Mouse (Mus musculus) thymus, postnatal 4 days (tissue): ENCODE results near the gene Rgl1.
A peak's percentile ranks its signal among the peaks of the same experiment; 100 is the strongest.
"Not testable (repeated sequence)": the region's sequence is repeated elsewhere in the genome, so short reads cannot be mapped to it uniquely, and the experiment has no call there.

Source experiments
- DNase-seq: peaks from one replicate; pipeline ENCODE4 v3.0.0; 2021

Rgl1 gene

GRCm38 (mm10) chr1:152784620-152785019 is 18.5 kb upstream of the Rgl1 start:
- no peak for DNase-seq

GRCm38 (mm10) chr1:152779071-152779737 is 13.1 kb upstream of the Rgl1 start:
- peak; percentile 81 for DNase-seq

DNA sequence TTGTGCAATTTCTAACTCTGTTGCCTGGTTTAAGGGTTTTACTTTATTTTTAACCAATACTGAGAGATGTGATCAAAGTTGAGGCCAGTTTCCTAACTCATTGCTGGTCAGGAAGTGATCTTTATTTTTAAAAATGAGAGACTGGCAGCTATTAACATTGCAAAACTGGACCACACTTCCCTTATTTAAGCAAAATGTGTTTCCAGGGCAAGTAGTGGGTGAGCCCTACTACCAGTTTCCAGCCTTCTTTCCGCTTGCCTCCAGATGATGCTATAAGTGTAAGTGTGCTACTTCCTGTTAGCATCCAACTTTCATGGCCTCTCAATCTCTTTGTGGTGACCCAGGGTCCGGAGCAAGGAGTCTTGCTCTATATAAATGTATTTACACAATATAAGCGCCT is 8.4 kb upstream of the Rgl1 start:
- not testable (repeated sequence) for DNase-seq

DNA sequence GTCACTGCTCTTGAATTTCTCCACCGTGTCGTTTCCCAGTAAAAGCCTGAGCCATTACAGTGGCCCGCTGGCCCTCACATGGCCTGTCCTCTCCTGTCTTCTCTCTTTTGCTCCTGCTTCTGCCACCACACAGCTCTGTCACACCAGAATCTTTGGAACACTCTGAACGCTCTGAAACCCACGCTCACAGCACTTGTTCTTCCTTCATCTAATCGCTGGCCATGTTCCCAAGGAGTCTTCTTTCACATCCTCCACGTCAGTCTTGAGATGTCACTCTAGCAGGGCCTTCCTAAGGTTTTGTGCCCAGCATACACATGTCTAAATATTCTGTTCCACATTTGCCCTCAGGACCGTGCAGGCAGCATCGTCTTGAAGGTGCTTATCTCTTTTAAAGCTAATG is 4.9 kb upstream of the Rgl1 start:
- DNase-seq, result no peak

GRCm38 (mm10) chr1:152767749-152768488 is 1.8 kb upstream of the Rgl1 start:
- DNase-seq, result peak; percentile 84

GRCm38 (mm10) chr1:152766804-152767748 is 925 bp upstream of the Rgl1 start:
- no peak for DNase-seq

GRCm38 (mm10) chr1:152761791-152762190 is 4.4 kb downstream of the Rgl1 start:
- DNase-seq, result no peak

DNA sequence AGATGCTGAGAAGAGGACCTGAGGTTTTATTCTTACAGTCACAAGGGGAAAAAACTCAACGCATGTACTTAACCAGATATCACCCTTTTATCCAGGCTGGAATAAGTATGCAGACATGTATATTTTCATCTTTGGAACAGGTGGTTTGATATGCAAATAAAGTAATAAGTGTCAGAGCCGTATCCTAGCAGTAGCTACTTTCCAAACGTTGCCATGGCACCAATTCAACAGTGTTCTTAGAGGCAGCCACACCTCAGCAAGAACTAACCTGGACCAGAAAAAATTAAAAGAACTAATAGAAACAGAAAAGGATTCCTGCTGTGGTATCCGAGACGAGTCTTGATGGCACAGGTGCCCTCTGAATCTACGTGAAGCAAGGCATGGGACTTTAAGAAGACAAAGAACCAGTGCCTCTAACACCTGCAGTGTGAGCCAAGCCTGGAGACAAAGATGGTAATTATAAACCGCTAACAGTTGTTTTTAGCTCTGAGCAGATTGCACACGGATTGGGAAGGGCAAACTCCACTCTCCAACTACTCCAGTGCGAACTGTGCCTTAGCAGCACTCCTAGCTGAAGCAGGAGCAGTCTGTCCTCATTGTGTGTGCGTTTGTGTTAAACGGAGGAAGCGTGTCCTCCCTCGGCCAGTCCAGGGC is 15.7 kb downstream of the Rgl1 start, which contains the start of gene Apobec4:
TSS of gene Apobec4 (plus strand) at position 240 of the 654 bp plus-strand sequence.
- DNase-seq, result no peak

DNA sequence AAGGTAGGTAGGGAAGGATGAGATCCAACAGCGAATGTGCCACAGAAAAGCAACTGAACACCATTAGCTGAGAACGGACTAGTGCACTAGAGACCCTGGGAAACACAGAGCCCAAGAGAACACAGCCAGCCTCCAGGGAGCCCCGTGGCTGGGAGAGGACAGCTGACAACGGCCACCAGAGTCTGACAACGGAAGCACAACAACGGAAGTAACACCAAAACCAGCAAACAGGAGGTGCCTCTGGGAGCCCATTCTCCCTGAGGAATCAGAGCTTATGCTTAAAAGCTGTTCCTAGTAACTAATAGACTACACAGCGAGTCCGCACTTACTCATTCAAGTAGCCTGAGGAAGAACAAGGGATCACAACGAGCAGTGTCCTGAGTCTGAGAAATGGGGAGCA is 16.9 kb downstream of the Rgl1 start:
- no peak for DNase-seq

GRCm38 (mm10) chr1:152746426-152746825 is 19.7 kb downstream of the Rgl1 start:
- peak; percentile 81 for DNase-seq

- DNase-seq, result no peak
Measured at GRCm38 (mm10) chr1:152743095-152743826, 22.9 kb downstream of the Rgl1 start.

DNA sequence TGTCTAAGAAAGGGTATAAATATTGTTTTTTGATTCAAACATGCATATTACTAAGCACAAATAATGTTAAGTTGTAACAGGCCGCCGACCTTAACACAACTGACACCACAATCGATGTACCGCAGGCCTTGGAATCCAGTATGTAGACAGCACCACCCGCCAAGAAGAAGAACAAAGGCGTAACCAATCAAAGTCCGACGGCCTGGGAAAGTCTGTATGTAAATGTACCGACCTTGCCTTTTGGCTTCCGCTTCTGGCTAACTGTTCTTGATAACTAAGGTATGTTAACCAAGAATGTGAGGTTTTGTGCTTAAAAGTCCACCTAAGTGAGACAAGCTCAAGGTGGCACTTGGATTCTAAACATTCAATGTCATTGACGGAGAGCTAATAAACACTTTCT is 26.8 kb downstream of the Rgl1 start:
- DNase-seq, result no peak

DNA sequence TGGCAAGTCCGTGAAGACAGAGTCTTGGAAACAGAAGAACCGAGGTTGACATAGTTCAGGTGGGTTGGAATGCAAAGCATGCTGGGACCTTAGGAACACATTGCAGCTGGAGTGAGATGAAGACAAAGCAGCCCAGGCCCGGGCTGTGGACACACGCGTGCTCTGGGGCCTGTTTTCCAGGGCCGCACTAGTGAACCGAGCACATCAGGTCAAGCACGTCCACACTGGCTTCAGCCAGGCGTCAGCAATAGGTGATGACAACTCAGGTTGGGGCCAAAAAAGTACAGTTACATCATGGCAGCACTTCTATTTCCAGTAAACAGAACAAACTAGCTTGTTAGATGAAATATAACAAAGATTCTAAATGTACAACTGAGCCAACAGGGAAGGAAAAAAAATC is 27.4 kb downstream of the Rgl1 start:
- no peak for DNase-seq

GRCm38 (mm10) chr1:152727604-152728236 is 38.4 kb downstream of the Rgl1 start:
- DNase-seq, result no peak

DNA sequence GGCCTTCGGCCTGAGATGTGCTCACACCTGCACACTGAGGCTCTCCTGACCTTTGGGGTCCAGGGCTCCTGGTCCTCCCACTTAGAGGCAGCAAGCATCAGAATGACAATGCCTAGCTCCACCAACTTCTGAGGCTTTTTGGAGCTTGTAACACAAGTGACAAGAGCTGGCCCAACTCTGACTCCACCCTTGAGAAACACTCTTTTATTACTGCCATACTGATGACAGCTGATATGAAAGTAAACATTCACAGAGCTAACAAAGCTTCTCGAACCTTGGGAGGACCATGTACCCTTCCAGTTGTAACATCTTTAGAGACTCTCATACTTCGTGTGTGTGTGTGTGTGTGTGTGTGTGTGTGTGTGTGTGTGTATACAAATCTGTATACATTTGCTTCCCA is 40.1 kb downstream of the Rgl1 start:
- no peak for DNase-seq

DNA sequence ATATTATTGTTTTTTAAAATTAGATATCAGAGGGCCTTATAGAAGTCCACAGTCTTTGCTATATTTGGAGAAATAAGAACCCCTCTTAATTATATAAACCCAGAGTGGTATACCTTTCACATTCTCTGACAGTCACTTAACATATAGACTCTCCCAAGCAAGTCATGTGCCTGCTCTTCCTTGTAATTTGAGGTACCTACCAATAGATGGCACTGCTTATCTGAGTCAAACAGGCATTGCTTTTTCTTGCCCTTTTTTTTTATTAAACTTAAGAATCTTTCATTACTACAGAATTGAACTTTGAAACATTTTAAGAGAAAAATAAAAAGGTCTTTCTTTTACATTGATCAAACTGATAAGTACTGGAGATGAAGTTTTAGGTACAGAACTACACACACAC is 41.9 kb downstream of the Rgl1 start:
- DNase-seq, result no peak

GRCm38 (mm10) chr1:152721535-152722198 is 44.5 kb downstream of the Rgl1 start:
- no peak for DNase-seq

DNA sequence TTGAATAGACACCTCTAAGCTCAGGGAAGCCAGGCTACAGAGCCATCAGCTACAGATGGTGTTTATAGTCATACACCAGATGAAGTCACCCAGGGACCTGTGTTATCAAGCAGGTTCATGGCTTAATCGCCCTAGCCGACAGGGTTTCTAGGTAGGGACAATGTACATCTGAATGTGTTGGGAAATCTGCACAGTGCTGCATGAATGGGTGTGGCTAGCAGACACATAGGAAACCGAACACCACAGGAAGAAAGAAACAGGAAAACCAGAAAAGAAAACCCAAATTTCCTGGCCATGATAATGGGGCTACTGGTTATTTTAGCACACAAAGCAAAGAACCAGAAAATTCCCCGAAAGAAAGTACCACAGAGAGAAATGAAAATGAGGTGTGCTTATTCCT is 45.2 kb downstream of the Rgl1 start:
- DNase-seq, result no peak

GRCm38 (mm10) chr1:152718200-152718599 is 48.0 kb downstream of the Rgl1 start:
- no peak for DNase-seq

DNA sequence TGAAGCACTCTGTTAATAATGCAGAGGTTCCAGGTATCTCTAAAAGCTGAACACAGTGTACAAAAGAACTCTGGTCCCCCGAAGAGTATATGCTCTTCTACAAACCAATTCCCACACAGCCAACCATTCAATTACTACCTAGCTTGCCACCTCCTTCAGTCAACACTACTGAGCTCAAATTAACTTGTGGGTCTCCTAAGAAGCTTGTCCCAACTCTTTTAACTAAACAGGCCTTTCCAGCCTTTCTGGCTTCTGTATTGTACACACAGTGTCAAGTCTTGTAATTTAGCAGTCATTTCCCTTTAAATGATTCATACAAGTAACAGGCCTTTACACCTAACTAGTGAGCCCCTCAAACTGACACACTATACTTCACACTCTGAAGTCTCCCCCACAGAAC is 48.8 kb downstream of the Rgl1 start:
- no peak for DNase-seq

GRCm38 (mm10) chr1:152714405-152714804 is 51.7 kb downstream of the Rgl1 start:
- DNase-seq, result no peak
